Mouse (Mus musculus) v-Abl transformed pro-B cells (cell line): ENCODE data around the gene Gm47995.
"Not testable (repeated sequence)": the region's sequence is repeated elsewhere in the genome, so short reads cannot be mapped to it uniquely, and the experiment has no call there.

Experiments used
- in situ Hi-C, 2 experiments: fragments of 400-800 bp; cut with MboI; formaldehyde crosslinking; loops; one replicate each; pipeline ENCODE4 v1.15.1; 2025; ENCODE audit not compliant: unreplicated experiment in 2 of 2

Gm47995 gene

GRCm38 (mm10) chr1:151186186-151186585 is 12.1 kb upstream of the Gm47995 start:
- in situ Hi-C loops = not testable (repeated sequence)

DNA sequence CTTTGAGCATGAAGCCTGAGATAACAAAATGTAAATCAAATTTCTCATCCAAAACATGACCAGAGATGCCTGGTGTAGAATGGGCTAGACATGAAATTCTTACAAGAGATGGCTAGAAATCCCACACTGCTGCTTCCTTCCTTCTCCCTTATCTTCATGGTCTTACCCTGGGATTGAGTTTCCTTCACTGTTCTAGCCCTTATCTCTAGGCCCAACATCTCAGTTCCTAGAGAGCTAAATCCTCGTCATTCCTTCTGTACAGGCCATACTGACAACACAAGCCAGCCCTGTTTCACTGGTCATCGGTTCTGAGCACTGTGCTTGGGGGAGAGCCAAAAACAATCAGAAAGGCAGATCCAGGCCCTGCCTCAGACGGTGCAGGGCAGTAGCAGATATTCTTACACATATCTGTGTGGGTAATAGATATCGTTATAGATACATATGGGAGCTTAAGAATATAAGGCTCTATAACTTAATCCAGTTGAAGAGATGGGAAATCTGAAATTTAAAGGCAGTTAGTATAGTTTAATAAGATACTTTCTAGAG is 11.3 kb upstream of the Gm47995 start:
- in situ Hi-C loops = not testable (repeated sequence)

- in situ Hi-C loops = no loop called here
Observed at GRCm38 (mm10) chr1:151188469-151188868, 9.8 kb upstream of the Gm47995 start.

DNA sequence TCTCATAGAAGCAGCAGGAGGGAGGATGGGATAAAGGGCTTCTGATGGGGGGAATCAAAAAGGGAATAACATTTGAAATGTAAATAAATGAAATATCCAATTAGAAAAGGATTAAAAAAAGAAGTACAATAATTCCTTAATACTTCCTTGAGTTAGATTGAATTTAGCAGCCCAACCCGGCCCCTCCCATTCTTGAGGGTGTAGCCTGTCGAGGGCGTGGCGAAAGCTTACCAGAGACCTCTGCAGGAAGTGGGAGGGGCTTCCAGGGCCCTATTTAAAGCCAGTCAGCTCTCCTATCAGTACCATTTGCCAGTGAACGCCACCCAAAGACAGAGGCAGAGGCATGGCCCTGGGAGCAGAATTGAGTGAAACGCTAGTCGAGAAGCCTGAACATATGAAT is 6.2 kb upstream of the Gm47995 start, which contains the start of gene Gm8947:
Gm8947 (plus strand) TSS at position 302 of the 400 bp plus-strand sequence.
- in situ Hi-C loops = not testable (repeated sequence)

- in situ Hi-C loops = not testable (repeated sequence)
Observed at GRCm38 (mm10) chr1:151192739-151193138, 5.5 kb upstream of the Gm47995 start.

DNA sequence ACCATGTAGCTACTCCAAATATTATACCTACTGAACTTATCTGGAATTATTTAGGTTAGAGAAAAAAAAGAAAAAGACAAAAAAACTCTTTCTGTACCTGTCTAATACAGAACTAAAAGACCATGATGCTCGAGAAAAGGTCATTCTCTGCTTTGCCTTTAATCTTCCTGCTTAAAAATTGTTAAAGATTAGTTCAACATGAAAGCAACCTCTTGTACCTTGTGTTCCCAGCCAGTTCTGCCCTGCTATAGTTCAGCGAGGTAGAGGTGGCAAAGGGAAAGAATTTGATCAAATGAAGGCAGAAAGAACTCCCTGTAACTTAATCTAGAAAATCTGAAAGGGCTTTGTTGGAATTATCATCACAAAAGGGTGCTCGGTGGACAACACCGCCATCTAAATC is 2.3 kb upstream of the Gm47995 start:
- in situ Hi-C loops = not testable (repeated sequence)

- in situ Hi-C loops = not testable (repeated sequence)
Observed at GRCm38 (mm10) chr1:151196690-151197089, 1.6 kb upstream of the Gm47995 start.

GRCm38 (mm10) chr1:151200620-151201019 is 2.4 kb downstream of the Gm47995 start:
- in situ Hi-C loops = not testable (repeated sequence)

GRCm38 (mm10) chr1:151202771-151203170 is 4.5 kb downstream of the Gm47995 start:
- in situ Hi-C loops = not testable (repeated sequence)

GRCm38 (mm10) chr1:151203818-151204217 is 5.6 kb downstream of the Gm47995 start, which contains the start of gene 3110040M04Rik:
Gene 3110040M04Rik (plus strand): TSS chr1:151204121.
- in situ Hi-C loops = not testable (repeated sequence)

DNA sequence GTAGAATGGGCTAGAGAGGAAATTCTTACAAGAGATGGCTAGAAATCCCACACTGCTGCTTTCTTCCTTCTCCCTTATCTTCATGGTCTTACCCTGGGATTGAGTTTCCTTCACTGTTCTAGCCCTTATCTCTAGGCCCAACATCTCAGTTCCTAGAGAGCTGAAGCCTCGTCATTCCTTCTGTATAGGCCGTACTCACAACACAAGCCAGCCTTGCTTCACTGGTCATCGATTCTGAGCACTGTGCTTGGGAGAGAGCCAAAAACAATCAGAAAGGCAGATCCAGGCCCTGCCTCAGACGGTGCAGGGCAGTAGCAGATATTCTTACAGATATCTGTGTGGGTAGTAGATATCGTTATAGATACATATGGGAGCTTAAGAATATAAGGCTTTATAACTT is 10.2 kb downstream of the Gm47995 start:
- in situ Hi-C loops = not testable (repeated sequence)

DNA sequence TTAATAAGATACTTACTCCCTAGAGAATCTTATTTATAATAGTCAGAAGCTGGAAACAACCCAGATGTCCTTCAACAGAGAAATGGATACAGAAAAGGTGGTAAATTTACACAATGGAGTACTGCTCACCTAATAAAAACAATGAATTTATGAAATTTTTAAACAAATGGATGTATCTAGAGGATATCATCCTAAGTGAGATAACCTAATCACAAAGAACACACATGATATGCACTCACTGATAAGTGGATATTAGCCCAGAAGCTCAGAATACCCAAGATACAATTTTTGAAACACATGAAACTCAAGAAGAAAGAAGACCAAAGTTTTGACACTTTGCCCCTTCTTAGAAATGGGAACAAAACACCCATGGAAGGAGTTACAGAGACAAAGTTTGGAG is 10.7 kb downstream of the Gm47995 start:
- in situ Hi-C loops = not testable (repeated sequence)

DNA sequence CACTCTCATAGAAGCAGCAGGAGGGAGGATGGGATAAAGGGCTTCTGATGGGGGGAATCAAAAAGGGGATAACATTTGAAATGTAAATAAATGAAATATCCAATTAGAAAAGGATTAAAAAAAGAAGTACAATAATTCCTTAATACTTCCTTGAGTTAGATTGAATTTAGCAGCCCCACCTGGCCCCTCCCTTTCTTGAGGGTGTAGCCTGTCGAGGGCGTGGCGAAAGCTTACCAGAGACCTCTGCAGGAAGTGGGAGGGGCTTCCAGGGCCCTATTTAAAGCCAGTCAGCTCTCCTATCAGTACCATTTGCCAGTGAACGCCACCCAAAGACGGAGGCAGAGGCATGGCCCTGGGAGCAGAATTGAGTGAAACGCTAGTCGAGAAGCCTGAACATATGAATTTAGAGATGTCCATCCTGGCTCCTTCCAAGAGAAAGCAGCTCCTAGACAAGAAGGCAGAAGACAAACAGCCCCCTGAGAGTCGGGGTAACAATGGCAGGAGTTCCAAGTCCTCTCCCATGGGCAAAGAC is 11.6 kb downstream of the Gm47995 start, which contains the start of gene Gm47996:
Gm47996 (plus strand) TSS at position 308 of the 532 bp plus-strand sequence.
- in situ Hi-C loops = not testable (repeated sequence)

GRCm38 (mm10) chr1:151211666-151212065 is 13.4 kb downstream of the Gm47995 start:
- in situ Hi-C loops = not testable (repeated sequence)

- in situ Hi-C loops = no loop called here
Observed at GRCm38 (mm10) chr1:151214862-151215261, 16.6 kb downstream of the Gm47995 start.

GRCm38 (mm10) chr1:151215985-151216384 is 17.7 kb downstream of the Gm47995 start:
- in situ Hi-C loops = no loop called here

- in situ Hi-C loops = no loop called here
Observed at GRCm38 (mm10) chr1:151216417-151216816, 18.2 kb downstream of the Gm47995 start.

GRCm38 (mm10) chr1:151219045-151219444 is 20.8 kb downstream of the Gm47995 start:
- in situ Hi-C loops = no loop called here

DNA sequence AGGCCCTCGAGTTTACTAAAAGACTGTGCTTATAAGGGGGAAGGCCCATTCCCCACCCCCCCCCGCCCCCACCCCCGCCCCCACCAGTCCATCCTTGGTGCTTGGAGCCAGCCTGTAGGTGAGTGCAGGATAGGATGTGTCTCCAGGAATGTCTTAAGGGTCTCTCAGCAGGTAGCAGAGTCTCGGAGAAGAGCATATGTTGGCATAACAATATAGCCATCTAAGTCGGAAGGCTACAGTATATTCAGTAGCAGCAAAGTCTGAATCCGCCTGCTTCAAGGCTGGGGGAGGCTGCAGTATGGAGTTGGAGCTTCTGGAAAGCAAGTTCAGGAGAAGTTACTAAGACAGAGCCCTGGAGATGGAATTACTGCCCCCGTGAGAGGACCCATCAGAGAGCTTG is 21.9 kb downstream of the Gm47995 start:
- in situ Hi-C loops = no loop called here

DNA sequence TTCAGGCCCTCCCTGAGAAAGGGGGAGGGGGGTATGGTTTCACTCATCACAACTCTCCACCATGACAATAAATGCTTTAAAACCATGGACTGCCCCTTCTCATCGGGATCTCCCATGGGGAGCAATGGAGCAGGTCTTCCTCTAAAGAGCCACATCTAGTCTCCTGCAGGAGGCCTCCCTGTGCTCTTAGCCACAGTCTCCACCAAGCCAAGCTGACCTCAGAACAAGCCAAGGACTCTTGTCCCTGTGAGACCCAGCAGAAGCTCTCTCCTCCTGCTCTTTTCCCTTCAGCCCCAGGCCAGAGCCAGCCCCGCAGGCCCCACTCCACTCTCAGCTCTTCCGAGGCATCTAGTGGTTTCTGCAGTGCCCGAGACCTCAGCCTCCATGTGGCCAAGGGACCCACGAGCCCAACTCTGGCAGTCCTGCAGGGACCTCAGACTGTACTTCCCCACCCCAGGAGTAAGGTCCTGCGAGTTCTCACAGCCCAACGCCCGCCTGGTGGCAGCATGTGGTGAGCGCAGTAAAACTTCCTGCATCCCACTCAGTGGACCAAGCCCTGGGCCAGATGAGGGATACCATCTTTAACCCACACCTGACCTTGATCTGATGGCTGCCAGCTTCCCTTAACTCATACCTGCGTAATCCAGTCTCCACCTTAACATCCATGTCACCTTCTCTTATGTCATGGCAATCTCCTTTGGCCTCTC is 24.5 kb downstream of the Gm47995 start:
- in situ Hi-C loops = no loop called here

DNA sequence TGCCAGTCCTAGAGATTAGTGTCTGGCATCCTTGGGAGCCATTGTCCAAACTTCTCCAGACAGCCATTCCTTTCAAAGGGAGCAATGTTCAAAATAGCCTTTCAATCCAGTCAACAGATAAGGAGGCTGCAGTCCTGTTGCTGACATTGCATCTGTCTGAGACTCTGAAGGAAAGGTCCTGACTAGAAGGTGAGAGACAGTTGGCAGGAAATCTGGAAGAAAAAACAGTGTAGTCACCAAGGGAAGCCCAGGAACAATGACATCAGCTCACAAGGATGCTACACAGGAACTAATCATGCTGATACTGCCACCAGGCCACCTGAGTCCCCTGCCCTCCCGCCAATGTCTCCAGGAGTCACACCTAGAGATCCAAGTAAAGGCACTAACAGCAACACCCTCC is 25.1 kb downstream of the Gm47995 start:
- in situ Hi-C loops = no loop called here

GRCm38 (mm10) chr1:151224536-151224935 is 26.3 kb downstream of the Gm47995 start:
- in situ Hi-C loops = no loop called here
